Comparison of ENCODE assay signal across 9 mouse cellular contexts in the genomic region with DNA sequence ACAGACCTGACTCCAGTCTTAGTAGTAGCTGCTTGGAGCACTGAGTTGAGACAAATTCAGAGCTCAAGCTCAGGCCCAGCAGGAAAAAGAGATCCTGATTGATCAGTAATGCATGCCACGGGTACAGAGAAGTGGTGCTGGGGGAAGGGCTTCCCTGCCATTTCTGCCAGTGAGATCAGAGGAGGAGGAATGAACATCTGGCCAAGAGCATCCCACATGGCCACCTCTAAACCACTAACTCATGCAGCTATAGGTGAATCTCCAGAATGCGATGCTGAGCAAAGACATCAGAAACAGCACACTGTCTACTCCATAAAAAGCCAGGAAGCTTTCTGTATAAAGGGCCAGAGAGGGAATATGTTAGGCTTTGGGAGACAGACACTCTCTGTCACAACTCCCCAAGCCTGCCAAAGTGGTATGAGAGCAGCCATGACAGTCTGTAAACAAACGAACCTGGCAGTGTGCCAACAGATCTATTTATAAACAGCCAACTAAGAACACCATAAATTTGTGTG. TPM values are rescaled to one million over a fixed set of nuclear protein-coding genes. Genes with fewer than 3 reads are reported as not detected.
DNase-seq lines count a peak whose midpoint lies in the region; ATAC-seq lines count a peak whose summit lies in the region.
"Had no signal": no experiment of that assay in that cellular context is flagged by ENCODE, and none has a peak within 500 bp of the region (broad histone marks: within the 10 kb centered on the region; RNA-seq: fewer than 3 reads in every experiment).

No protein-coding gene starts in this region.

- no peak overlapping the region for H3K9ac ChIP-seq in lung, embryonic 15.5 days
- H3K9ac ChIP-seq in neural tube, embryonic 15.5 days (replicated peaks): no peak overlapping the region

- DNase-seq in lung, postnatal 25 days (ENCODE audit: low spot score): no peak
- DNase-seq in cerebellum, postnatal 36 days: peak; percentile 16 to 50
- DNase-seq in kidney, postnatal 36 days: peak; percentile 1 to 3
- no peak for DNase-seq in urinary bladder, postnatal 36 days (ENCODE audit: low spot score in 2 of 2)
- no peak for DNase-seq in retina, postnatal 1 day

- H3K9me3 ChIP-seq in lung, embryonic 15.5 days: no peaks in the 10 kb centered on the region
- H3K9me3 ChIP-seq in neural tube, embryonic 15.5 days (replicated peaks): no peaks in the 10 kb centered on the region

- no peak overlapping the region; the same call in 1 of the 2 replicates for H3K4me2 ChIP-seq in lung, embryonic 15.5 days
- no peak overlapping the region for H3K4me2 ChIP-seq in neural tube, embryonic 15.5 days

- peak; percentile 86 for ATAC-seq in lung, embryonic 15.5 days (ENCODE audit: borderline replicate concordance, extremely low read depth, low FRiP score, low TSS enrichment)
- peak; percentile 58 for ATAC-seq in neural tube, embryonic 15.5 days (ENCODE audit: low FRiP score)
- ATAC-seq in monocyte, adult 5-6 weeks (replicated peaks; ENCODE audit: insufficient number of reproducible peaks, low FRiP score, low TSS enrichment, poor library complexity, severe bottlenecking): no peak

- H3K4me3 ChIP-seq in lung, embryonic 15.5 days: no peak overlapping the region
- no peak overlapping the region for H3K4me3 ChIP-seq in neural tube, embryonic 15.5 days (replicated peaks)

- H3K4me1 ChIP-seq in lung, embryonic 15.5 days: peaks cover 12% of the 10 kb centered on the region
- H3K4me1 ChIP-seq in neural tube, embryonic 15.5 days: peaks cover 6% of the 10 kb centered on the region

- peak overlapping the region; percentile 80 for H3K27ac ChIP-seq in lung, embryonic 15.5 days
- peak overlapping the region; percentile 54; the same call in 1 of the 2 replicates for H3K27ac ChIP-seq in neural tube, embryonic 15.5 days (replicated peaks)

- no peaks in the 10 kb centered on the region for H3K27me3 ChIP-seq in lung, embryonic 15.5 days
- H3K27me3 ChIP-seq in neural tube, embryonic 15.5 days (replicated peaks): no peaks in the 10 kb centered on the region

- H3K36me3 ChIP-seq in lung, embryonic 15.5 days: no peaks in the 10 kb centered on the region
- H3K36me3 ChIP-seq in neural tube, embryonic 15.5 days: no peaks in the 10 kb centered on the region

- 28% methylated on average over 3 of the region's 3 CpGs for WGBS in lung, embryonic 15.5 days
- 47% methylated on average over 3 of the region's 3 CpGs for WGBS in neural tube, embryonic 15.5 days

RNA-seq across cellular contexts. Expression of gene Astn2, which starts 33.8 kb away (rescaled TPM):
- polyA plus RNA-seq in lung, embryonic 15.5 days (2015; fragmentation: Nextera tagmentation; extraction: Ambion mirVana): 0.92 and 0.97 TPM in 2 replicates
- 2.5 and 3.9 TPM in 2 replicates for polyA plus RNA-seq in neural tube, embryonic 15.5 days (2015; fragmentation: Nextera tagmentation; extraction: Ambion mirVana)
- total RNA-seq in monocyte, adult 5-6 weeks (2017): not detected in 3 replicates
- polyA plus RNA-seq: liver, embryonic 16.5 days had no signal

Comparison
In these comparisons a context has a peak if more than half of its experiments do, and no peak if none do; other contexts are left out.
1. DNase-seq: peak in cerebellum, postnatal 36 days (2 of 2) and kidney, postnatal 36 days (2 of 2); none in lung, postnatal 25 days (single experiment), urinary bladder, postnatal 36 days (0 of 2) and retina, postnatal 1 day (single experiment).